Mouse (Mus musculus): ENCODE data around the gene Cabp4.
A peak's percentile ranks its signal among the peaks of the same experiment; 100 is the strongest.

Cabp4 gene

DNA sequence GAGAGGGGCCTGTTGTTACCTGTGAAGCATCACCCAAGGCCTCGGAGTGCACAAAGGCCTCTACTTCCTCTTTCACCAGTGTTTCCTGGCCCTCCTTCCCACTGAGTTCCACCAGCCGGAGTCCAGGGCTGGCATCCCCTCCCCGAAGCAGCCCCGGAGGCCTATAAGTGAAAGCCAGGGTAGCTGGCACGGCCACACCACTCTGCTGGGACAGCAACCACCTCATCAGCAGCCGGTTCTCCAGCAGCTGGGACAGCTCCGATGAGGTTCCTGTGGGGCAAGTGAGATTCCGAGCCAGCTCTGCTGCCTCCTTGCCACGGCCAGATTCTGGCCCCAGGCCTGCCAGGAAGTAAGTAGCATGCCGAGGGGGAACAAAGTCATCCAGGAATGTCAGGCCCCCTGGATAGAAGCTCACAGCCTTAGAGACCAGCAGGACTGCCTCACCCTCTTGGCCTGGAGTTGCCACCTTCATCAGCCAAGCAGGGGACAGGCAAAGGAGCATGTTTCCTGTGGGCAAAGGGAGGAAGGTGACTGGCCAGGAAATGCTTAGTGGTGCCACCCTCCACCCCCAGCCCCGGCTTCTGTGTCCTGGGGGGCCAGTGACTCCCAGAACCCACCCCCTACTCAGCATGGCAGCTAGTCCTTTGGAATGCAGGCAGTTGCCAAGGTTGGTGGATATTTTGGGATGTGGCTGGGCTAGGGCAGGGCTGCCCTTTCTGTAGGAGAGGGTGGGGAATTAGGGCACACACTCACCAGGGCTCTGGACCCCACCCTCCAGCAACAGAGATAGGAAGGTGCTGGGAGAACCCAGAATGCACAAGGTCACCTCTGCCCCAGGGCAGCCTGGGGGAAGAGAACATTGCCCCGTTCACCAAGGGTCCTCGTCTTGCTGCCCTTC is 27.8 kb upstream of the Cabp4 start:
- Histone ChIP-seq H3K36me3 (ENCODE audit: control insufficient read depth, insufficient read depth, low read length, poor library complexity, severe bottlenecking) (peaks cover 4% of the 10 kb centered on the region), H3K27me3 (ENCODE audit: control insufficient read depth, insufficient read depth, low read length, poor library complexity, severe bottlenecking) (no peaks in the 10 kb centered on the region)
- DNase-seq (ENCODE audit: low read depth, low spot score): peak; percentile 58

DNA sequence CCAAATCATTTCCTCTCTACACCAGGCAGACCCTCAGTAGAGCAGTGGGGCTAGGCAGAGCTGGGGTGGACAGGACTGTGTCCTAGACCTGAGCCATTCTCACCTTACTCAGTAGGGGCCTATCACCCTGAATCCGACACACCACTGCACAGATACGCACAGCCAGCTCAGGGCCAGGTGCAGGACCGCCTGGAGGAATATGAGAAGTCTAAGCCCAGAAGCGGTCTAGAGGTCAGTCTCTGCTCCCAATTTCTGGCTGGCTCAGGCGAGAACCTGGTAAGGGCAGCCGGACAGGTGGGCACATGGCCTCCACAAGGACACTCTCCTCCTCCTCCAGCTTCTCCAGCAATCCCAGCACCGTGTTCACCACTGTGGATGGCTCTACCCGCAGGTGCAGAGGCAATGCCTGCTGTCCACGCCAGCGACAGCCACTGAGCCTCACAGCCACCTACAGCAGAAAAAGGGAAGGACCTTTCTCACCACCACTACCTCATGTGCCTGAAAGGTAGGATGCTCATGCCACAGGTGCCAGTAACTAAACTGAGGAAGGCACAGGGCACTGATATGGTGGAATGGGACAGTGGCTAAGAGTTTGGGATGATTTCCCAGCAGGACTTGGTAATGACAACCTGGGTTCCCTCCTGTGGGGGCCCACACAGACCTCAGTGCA is 27.0 kb upstream of the Cabp4 start:
- no peaks in the 10 kb centered on the region for H3K27me3 ChIP-seq (ENCODE audit: control insufficient read depth, insufficient read depth, low read length, poor library complexity, severe bottlenecking)
- peaks cover 3% of the 10 kb centered on the region for H3K36me3 ChIP-seq (ENCODE audit: control insufficient read depth, insufficient read depth, low read length, poor library complexity, severe bottlenecking)
- DNase-seq (ENCODE audit: low read depth, low spot score): peak; percentile 52

DNA sequence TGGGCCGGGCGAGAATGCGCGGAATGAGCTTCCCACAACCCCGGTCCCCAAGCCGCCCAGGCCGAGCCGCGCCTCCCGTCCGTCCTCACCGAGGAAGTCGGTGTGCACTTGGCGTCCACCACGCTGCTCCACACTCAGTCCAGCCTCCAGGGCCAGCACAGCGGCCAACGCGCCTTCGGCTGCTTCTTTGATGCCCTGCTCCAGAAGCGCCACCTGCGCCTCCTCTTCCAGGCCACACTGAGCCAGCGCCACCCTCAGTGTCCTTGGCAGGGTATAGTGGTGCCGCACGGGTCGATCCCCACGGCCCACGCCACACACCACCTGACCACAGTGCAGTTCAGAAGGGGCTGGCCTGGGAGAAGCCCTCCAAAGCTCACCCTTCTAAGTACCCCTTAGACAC is 26.0 kb upstream of the Cabp4 start:
- no peaks in the 10 kb centered on the region; the same call in 1 of the 2 replicates for H3K36me3 ChIP-seq (ENCODE audit: control insufficient read depth, insufficient read depth, low read length, poor library complexity, severe bottlenecking)
- DNase-seq (ENCODE audit: low read depth, low spot score): no peak
- H3K27me3 ChIP-seq (ENCODE audit: control insufficient read depth, insufficient read depth, low read length, poor library complexity, severe bottlenecking): no peaks in the 10 kb centered on the region

- peak; percentile 99 for DNase-seq (ENCODE audit: low read depth, low spot score)
- H3K36me3 ChIP-seq (ENCODE audit: control insufficient read depth, insufficient read depth, low read length, poor library complexity, severe bottlenecking): no peaks in the 10 kb centered on the region; the same call in 1 of the 2 replicates
- H3K27me3 ChIP-seq (ENCODE audit: control insufficient read depth, insufficient read depth, low read length, poor library complexity, severe bottlenecking): no peaks in the 10 kb centered on the region
Measured at GRCm38 (mm10) chr19:4169378-4169784, 25.5 kb upstream of the Cabp4 start.

GRCm38 (mm10) chr19:4166678-4167476 is 23.0 kb upstream of the Cabp4 start:
- Histone ChIP-seq H3K27me3 (ENCODE audit: control insufficient read depth, insufficient read depth, low read length, poor library complexity, severe bottlenecking) (no peaks in the 10 kb centered on the region), H3K36me3 (ENCODE audit: control insufficient read depth, insufficient read depth, low read length, poor library complexity, severe bottlenecking) (no peaks in the 10 kb centered on the region; the same call in 1 of the 2 replicates)
- no peak for DNase-seq (ENCODE audit: low read depth, low spot score)

GRCm38 (mm10) chr19:4164721-4165120 is 20.9 kb upstream of the Cabp4 start:
- H3K36me3 ChIP-seq (ENCODE audit: control insufficient read depth, insufficient read depth, low read length, poor library complexity, severe bottlenecking): no peaks in the 10 kb centered on the region; the same call in 1 of the 2 replicates
- DNase-seq (ENCODE audit: low read depth, low spot score): no peak
- no peaks in the 10 kb centered on the region for H3K27me3 ChIP-seq (ENCODE audit: control insufficient read depth, insufficient read depth, low read length, poor library complexity, severe bottlenecking)

DNA sequence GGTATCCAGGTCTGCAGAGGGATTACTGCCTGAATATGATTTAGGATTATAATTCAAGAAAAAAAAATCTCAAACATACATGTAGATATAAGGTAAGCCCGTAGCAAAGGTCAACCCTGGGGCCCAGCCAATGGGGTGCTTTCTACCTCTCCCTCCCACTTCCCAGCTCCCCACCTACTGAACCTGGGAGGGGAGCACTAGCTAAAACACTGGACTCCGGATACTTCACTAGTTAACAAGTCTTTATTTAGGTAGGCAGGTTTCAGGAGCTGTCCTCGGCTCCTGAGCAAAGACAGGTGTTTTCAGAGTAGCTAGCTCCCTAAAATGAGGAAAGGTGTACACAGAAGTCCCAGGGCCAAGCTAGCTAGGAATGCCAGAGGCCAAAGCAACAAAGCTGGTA is 20.3 kb upstream of the Cabp4 start:
- H3K27me3 ChIP-seq (ENCODE audit: control insufficient read depth, insufficient read depth, low read length, poor library complexity, severe bottlenecking): no peaks in the 10 kb centered on the region
- DNase-seq (ENCODE audit: low read depth, low spot score): no peak

GRCm38 (mm10) chr19:4163543-4163887 is 19.7 kb upstream of the Cabp4 start:
- no peak for DNase-seq (ENCODE audit: low read depth, low spot score)
- Histone ChIP-seq H3K27me3 (ENCODE audit: control insufficient read depth, insufficient read depth, low read length, poor library complexity, severe bottlenecking) (no peaks in the 10 kb centered on the region), H3K36me3 (ENCODE audit: control insufficient read depth, insufficient read depth, low read length, poor library complexity, severe bottlenecking) (no peaks in the 10 kb centered on the region; the same call in 1 of the 2 replicates)

More for the DNA sequence above, 20.3 kb upstream of the Cabp4 start:
- no peaks in the 10 kb centered on the region; the same call in 1 of the 2 replicates for H3K36me3 ChIP-seq (ENCODE audit: control insufficient read depth, insufficient read depth, low read length, poor library complexity, severe bottlenecking)

- DNase-seq (ENCODE audit: low read depth, low spot score): peak; percentile 96
- no peaks in the 10 kb centered on the region; the same call in 1 of the 2 replicates for H3K36me3 ChIP-seq (ENCODE audit: control insufficient read depth, insufficient read depth, low read length, poor library complexity, severe bottlenecking)
- no peaks in the 10 kb centered on the region for H3K27me3 ChIP-seq (ENCODE audit: control insufficient read depth, insufficient read depth, low read length, poor library complexity, severe bottlenecking)
Measured at GRCm38 (mm10) chr19:4162646-4163542, 19.1 kb upstream of the Cabp4 start, which contains the start of gene Rps6kb2. Rps6kb2 (minus strand) TSS chr19:4163354.

GRCm38 (mm10) chr19:4159049-4159448 is 15.2 kb upstream of the Cabp4 start:
- no peak for DNase-seq (ENCODE audit: low read depth, low spot score)
- Histone ChIP-seq H3K36me3 (ENCODE audit: control insufficient read depth, insufficient read depth, low read length, poor library complexity, severe bottlenecking) (peaks cover 16% of the 10 kb centered on the region), H3K27me3 (ENCODE audit: control insufficient read depth, insufficient read depth, low read length, poor library complexity, severe bottlenecking) (no peaks in the 10 kb centered on the region)

GRCm38 (mm10) chr19:4156771-4157170 is 12.9 kb upstream of the Cabp4 start:
- no peak for DNase-seq (ENCODE audit: low read depth, low spot score)
- H3K36me3 ChIP-seq (ENCODE audit: control insufficient read depth, insufficient read depth, low read length, poor library complexity, severe bottlenecking): peaks cover 16% of the 10 kb centered on the region
- H3K27me3 ChIP-seq (ENCODE audit: control insufficient read depth, insufficient read depth, low read length, poor library complexity, severe bottlenecking): no peaks in the 10 kb centered on the region

- Histone ChIP-seq H3K27me3 (ENCODE audit: control insufficient read depth, insufficient read depth, low read length, poor library complexity, severe bottlenecking) (no peaks in the 10 kb centered on the region), H3K36me3 (ENCODE audit: control insufficient read depth, insufficient read depth, low read length, poor library complexity, severe bottlenecking) (peaks cover 16% of the 10 kb centered on the region)
- DNase-seq (ENCODE audit: low read depth, low spot score): no peak
Measured at GRCm38 (mm10) chr19:4156073-4156579, 12.3 kb upstream of the Cabp4 start.

- H3K36me3 ChIP-seq (ENCODE audit: control insufficient read depth, insufficient read depth, low read length, poor library complexity, severe bottlenecking): peaks cover 18% of the 10 kb centered on the region
- H3K27me3 ChIP-seq (ENCODE audit: control insufficient read depth, insufficient read depth, low read length, poor library complexity, severe bottlenecking): no peaks in the 10 kb centered on the region
- DNase-seq (ENCODE audit: low read depth, low spot score): peak; percentile 76
Measured at GRCm38 (mm10) chr19:4155223-4156072, 11.6 kb upstream of the Cabp4 start.
